Mouse (Mus musculus) liver, postnatal 0 days (tissue): ENCODE measurements at regions not wholly inside any gene's neighbourhood (a gene's known extent, or its start where the extent isn't known, plus 50 kb on each side); places are given as distances from the start of the nearest gene placed in this dataset.

Experiments used
- ATAC-seq: fragments of 200-750 bp; cut with Nextera tagmentation; 2 replicates; pipeline ENCODE4 v1.8.0; 2017; ENCODE audit warnings: mild to moderate bottlenecking, moderate library complexity
- DNase-seq: peaks from one replicate; pipeline ENCODE4 v3.0.0-alpha.2; 2016
- H3K27ac ChIP-seq: fragments of 300-500 bp; sonication (generic); 2 replicates; pipeline ENCODE4 v1.5.1; 2014; ENCODE audit warnings: antibody characterized with exemption, moderate library complexity, mild to moderate bottlenecking, low read depth
- H3K27me3 ChIP-seq: fragments of 300-500 bp; sonication (generic); 2 replicates; pipeline ENCODE4 v1.6.1; 2014; ENCODE audit warnings: low read length, control low read depth, mixed read lengths; ENCODE audit not compliant: insufficient read depth
- H3K36me3 ChIP-seq: fragments of 300-500 bp; sonication (generic); replicated peaks from 2 replicates; pipeline ENCODE4 v1.6.1; 2014; ENCODE audit warnings: mild to moderate bottlenecking, control low read depth, low read length, moderate library complexity, mixed read lengths; ENCODE audit not compliant: insufficient read depth
- H3K4me1 ChIP-seq: fragments of 300-500 bp; sonication (generic); 2 replicates; pipeline ENCODE4 v1.6.1; 2014; ENCODE audit warnings: antibody characterized with exemption, mild to moderate bottlenecking, control low read depth; ENCODE audit not compliant: insufficient read depth
- H3K4me2 ChIP-seq: fragments of 300-500 bp; sonication (generic); 2 replicates; pipeline ENCODE4 v1.6.1; 2014; ENCODE audit warnings: low read depth, mild to moderate bottlenecking, low read length, moderate library complexity, mixed read lengths
- H3K4me3 ChIP-seq: fragments of 300-500 bp; sonication (generic); 2 replicates; pipeline ENCODE4 v1.5.1; 2014; ENCODE audit warnings: low read depth, low read length
- H3K9ac ChIP-seq: fragments of 300-500 bp; sonication (generic); replicated peaks from 2 replicates; pipeline ENCODE4 v1.6.1; 2014; ENCODE audit warnings: mild to moderate bottlenecking, moderate library complexity
- H3K9me3 ChIP-seq: fragments of 300-500 bp; sonication (generic); 2 replicates; pipeline ENCODE4 v1.6.1; 2016; ENCODE audit warnings: mild to moderate bottlenecking, control low read depth, low read length, mixed read lengths
- CTCF ChIP-seq: sonication (generic); IDR thresholded peaks from 2 replicates; pipeline ENCODE4 v1.5.1; 2016; ENCODE audit warnings: antibody characterized with exemption, low read depth
- EP300 ChIP-seq: IDR thresholded peaks from 2 replicates; pipeline ENCODE4 v1.6.1; 2016; ENCODE audit warnings: antibody characterized with exemption, low read depth, mild to moderate bottlenecking
- WGBS: fragments of 180-500 bp; shearing (Covaris S2); extraction: QIAGEN DNeasy Blood & Tissue Kit; methylation state at CpG from one replicate; pipeline ENCODE4 v1.1.7; 2014; ENCODE audit not compliant: insufficient replicate concordance; 5-methylcytosine and 5-hydroxymethylcytosine counted together

DNA sequence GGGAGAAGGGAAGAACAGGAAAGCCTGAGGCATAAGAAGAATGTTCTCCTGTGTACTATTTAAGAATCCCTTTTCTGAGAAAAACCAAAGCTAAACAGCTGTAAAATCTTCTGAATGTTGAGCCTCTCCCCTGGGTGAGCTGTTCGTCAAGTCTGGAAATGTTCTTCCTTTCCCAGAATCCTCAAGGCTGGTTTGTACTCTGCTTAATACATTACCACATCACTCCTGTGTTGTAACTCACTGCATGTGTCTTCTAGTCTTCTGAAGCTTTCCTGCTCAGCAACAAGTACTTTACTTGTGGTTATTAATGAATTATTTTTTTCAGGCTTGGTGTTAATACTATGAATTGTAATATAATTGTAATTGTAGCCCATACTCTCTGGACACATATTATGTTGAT, 65.4 kb upstream of the Ghr start:
- TF ChIP-seq CTCF: no peak
- no peak for TF ChIP-seq EP300
- Histone ChIP-seq H3K9ac (no peak overlapping the region), H3K27me3 (no peaks in the 10 kb centered on the region), H3K36me3 (no peaks in the 10 kb centered on the region), H3K4me3 (no peak overlapping the region), H3K4me2 (no peak overlapping the region), H3K4me1 (no peaks in the 10 kb centered on the region), H3K9me3 (no peaks in the 10 kb centered on the region), H3K27ac (no peak overlapping the region)
- 81% methylated on average over 1 of the region's 1 CpGs for WGBS
- ATAC-seq (no peak), DNase-seq (no peak)

DNA sequence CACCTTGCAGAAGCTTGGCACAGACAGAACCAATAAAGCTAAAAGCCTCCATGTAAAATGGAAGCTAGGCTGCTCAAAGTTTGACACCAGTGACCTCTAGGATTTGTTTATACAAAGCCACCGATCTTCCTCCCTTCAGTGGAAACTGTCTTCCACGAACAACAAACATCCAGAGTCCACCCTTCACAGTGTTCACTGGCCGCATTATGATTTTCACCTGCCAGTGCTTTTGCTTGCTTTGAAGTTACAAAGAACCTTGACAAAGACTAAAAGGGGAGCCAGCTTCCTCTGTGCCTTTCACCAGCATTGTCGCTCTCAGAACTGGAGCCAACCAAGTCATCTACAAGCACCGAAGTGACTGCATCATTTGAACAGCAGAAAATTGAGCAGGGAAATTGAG, 56.8 kb upstream of the Ghr start:
- 56% methylated on average over 5 of the region's 5 CpGs for WGBS

More for the DNA sequence above, 56.8 kb upstream of the Ghr start:
- Histone ChIP-seq H3K4me1 (no peaks in the 10 kb centered on the region), H3K9ac (no peak overlapping the region), H3K27ac (no peak overlapping the region), H3K4me3 (no peak overlapping the region), H3K9me3 (no peaks in the 10 kb centered on the region), H3K27me3 (no peaks in the 10 kb centered on the region), H3K36me3 (no peaks in the 10 kb centered on the region), H3K4me2 (no peak overlapping the region)
- DNase-seq (no peak), ATAC-seq (no peak)
- TF ChIP-seq CTCF (no peak), EP300 (no peak)
